In the genomic region with DNA sequence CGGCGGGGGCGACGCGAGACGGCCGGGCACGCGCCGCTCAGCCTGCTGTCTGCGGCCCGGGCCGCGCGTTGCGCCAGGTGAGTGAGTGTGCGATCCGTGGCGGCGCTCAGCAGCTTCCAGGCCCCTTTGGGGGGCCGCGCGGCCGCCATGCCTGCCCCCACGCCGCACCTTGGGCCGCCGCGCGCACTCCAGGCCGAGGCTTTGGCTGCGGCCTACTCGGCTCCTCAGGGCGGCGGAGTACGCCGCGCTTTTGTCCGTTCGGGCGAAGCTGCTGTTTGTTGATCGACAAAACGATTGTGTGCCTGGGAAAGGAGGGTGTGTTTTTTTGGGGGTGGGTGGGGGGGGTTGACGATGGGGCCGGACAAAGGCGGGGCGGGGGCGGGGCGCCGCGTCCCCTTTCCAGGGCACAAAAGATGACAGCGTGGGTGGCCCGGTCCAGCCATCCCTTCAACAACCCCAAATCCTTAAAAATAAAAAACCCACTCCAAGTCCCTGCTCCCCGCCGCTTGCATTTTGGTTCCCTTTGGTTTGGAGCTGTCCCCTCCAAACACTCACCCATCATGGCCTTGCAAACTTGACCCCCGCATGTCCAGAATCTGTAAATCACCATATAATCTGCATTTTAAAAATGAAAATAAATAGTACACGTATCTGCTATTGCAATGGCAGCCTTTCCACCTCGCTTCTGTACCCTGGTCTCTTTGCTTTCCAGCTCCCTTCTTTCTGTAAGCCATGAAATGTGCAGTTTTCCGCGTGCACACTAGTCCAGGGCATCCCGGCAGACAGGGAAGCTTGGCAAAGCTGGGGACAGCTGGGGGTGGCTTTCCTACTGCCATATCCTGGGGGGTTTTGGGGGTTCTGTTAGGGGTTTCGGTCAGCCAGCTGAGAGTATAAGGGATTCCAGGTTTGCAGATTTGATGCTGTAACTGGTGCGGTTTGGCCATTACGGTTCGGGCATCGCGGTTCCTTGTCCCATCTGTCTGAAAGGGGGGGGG, we compare ENCODE assay signal across 8 mouse cellular contexts. TPM values are rescaled to one million over a fixed set of nuclear protein-coding genes. Genes with fewer than 3 reads are reported as not detected.
A peak's percentile ranks its signal among the peaks of the same experiment; 100 is the strongest.
DNase-seq lines count a peak whose midpoint lies in the region; ATAC-seq and TF ChIP-seq lines count a peak whose summit lies in the region.

No protein-coding gene starts in this region.

- H3K9ac ChIP-seq in heart, embryonic 14.5 days (ENCODE audit: low read length): peak overlapping the region; percentile 96
- peak overlapping the region; percentile 58 for H3K9ac ChIP-seq in ES-Bruce4 (ENCODE audit: low read depth, poor library complexity, severe bottlenecking)
- peak overlapping the region; percentile 72 for H3K9ac ChIP-seq in intestine, embryonic 15.5 days

- ATAC-seq in heart, embryonic 14.5 days (ENCODE audit: insufficient number of reproducible peaks, insufficient read depth, low FRiP score, low read depth): peak; percentile 43
- peak; percentile 61 for ATAC-seq in intestine, embryonic 15.5 days
- ATAC-seq in inflammation-experienced regulatory T-cells, adult 6 months: no peak

- no peaks in the 10 kb centered on the region for H3K27me3 ChIP-seq in heart, embryonic 14.5 days (ENCODE audit: control insufficient read depth, insufficient read depth, low read length)
- no peaks in the 10 kb centered on the region for H3K27me3 ChIP-seq in ES-Bruce4 (ENCODE audit: control insufficient read depth, insufficient read depth, low read length, poor library complexity, severe bottlenecking)
- no peaks in the 10 kb centered on the region for H3K27me3 ChIP-seq in intestine, embryonic 15.5 days (replicated peaks)
- H3K27me3 ChIP-seq in midbrain, embryonic 10.5 days (ENCODE audit: low read depth, poor library complexity, severe bottlenecking): no peaks in the 10 kb centered on the region

- peaks cover 13% of the 10 kb centered on the region for H3K36me3 ChIP-seq in heart, embryonic 14.5 days (ENCODE audit: control insufficient read depth, insufficient read depth, low read length)
- peaks cover 7% of the 10 kb centered on the region for H3K36me3 ChIP-seq in ES-Bruce4 (ENCODE audit: control insufficient read depth, insufficient read depth, low read length, poor library complexity, severe bottlenecking)
- H3K36me3 ChIP-seq in intestine, embryonic 15.5 days: no peaks in the 10 kb centered on the region; the same call in 1 of the 2 replicates
- peaks cover 29% of the 10 kb centered on the region for H3K36me3 ChIP-seq in midbrain, embryonic 10.5 days

- H3K4me1 ChIP-seq in heart, embryonic 14.5 days (ENCODE audit: control insufficient read depth in 2 of 2, insufficient read depth in 2 of 2, low read length in 2 of 2): peaks cover 28 to 43% of the 10 kb centered on the region in 2 experiments
- no peaks in the 10 kb centered on the region for H3K4me1 ChIP-seq in ES-Bruce4 (ENCODE audit: control insufficient read depth, insufficient read depth, low read length)
- peaks cover 23% of the 10 kb centered on the region for H3K4me1 ChIP-seq in intestine, embryonic 15.5 days (replicated peaks)
- peaks cover 52% of the 10 kb centered on the region for H3K4me1 ChIP-seq in midbrain, embryonic 10.5 days

- H3K27ac ChIP-seq in heart, embryonic 14.5 days (replicated peaks in 1 of 2; ENCODE audit: control insufficient read depth in 1 of 2, insufficient read depth in 1 of 2, low read depth in 2 of 2, low read length in 2 of 2): peak overlapping the region; percentile 79 to 97
- H3K27ac ChIP-seq in ES-Bruce4 (ENCODE audit: insufficient read depth, low read length): no peak overlapping the region
- H3K27ac ChIP-seq in intestine, embryonic 15.5 days: peak overlapping the region; percentile 90
- peak overlapping the region; percentile 95 for H3K27ac ChIP-seq in midbrain, embryonic 10.5 days (replicated peaks)

- no peaks in the 10 kb centered on the region for H3K9me3 ChIP-seq in heart, embryonic 14.5 days (ENCODE audit: control insufficient read depth, low read length)
- H3K9me3 ChIP-seq in ES-Bruce4 (replicated peaks; ENCODE audit: control insufficient read depth, insufficient read depth, low read length, poor library complexity, severe bottlenecking): no peaks in the 10 kb centered on the region
- H3K9me3 ChIP-seq in intestine, embryonic 15.5 days: no peaks in the 10 kb centered on the region
- H3K9me3 ChIP-seq in midbrain, embryonic 10.5 days (replicated peaks): no peaks in the 10 kb centered on the region

- no peak for TF ChIP-seq EP300 in ES-Bruce4 (IDR thresholded peaks at IDR 0.05; ENCODE audit: insufficient read depth, low read depth, low read length)

- DNase-seq in heart, adult 8-10 months (ENCODE audit: low spot score): no peak
- DNase-seq in embryo, embryonic 9.5 days (ENCODE audit: extremely low spot score): peak; percentile 66
- DNase-seq in midbrain, embryonic 10.5 days (ENCODE audit: low spot score): no peak
- DNase-seq in thymus, adult 18-20 months: no peak

- TF ChIP-seq CTCF in ES-Bruce4 (IDR thresholded peaks at IDR 0.05; ENCODE audit: low read depth, low read length): no peak

- H3K4me2 ChIP-seq in heart, embryonic 14.5 days (ENCODE audit: low read length): peak overlapping the region; percentile 94
- peak overlapping the region; percentile 88 for H3K4me2 ChIP-seq in intestine, embryonic 15.5 days (replicated peaks)

- TF ChIP-seq POLR2A in ES-Bruce4 (IDR thresholded peaks at IDR 0.05; ENCODE audit: insufficient read depth, low read length): no peak

- H3K4me3 ChIP-seq in heart, embryonic 14.5 days (ENCODE audit: control insufficient read depth in 1 of 2, insufficient read depth in 1 of 2, low read depth in 1 of 2, low read length in 2 of 2): peak overlapping the region; percentile 76 to 91
- H3K4me3 ChIP-seq in ES-Bruce4 (ENCODE audit: low read depth, low read length): peak overlapping the region; percentile 68
- H3K4me3 ChIP-seq in intestine, embryonic 15.5 days (replicated peaks): peak overlapping the region; percentile 65
- H3K4me3 ChIP-seq in midbrain, embryonic 10.5 days: peak overlapping the region; percentile 88

- 3% methylated on average over 66 of the region's 67 CpGs for WGBS in heart, embryonic 14.5 days
- 1% methylated on average over 66 of the region's 67 CpGs for WGBS in intestine, embryonic 15.5 days
- WGBS in midbrain, embryonic 10.5 days: 4% methylated on average over 67 of the region's 67 CpGs

RNA-seq across cellular contexts. Expression of a gene that starts 0.6 kb away (rescaled TPM):
- polyA plus RNA-seq in heart, embryonic 14.5 days (2014; fragmentation: Nextera tagmentation; extraction: Ambion mirVana): 24.1 and 24.4 TPM in 2 replicates
- 10 to 100 TPM; 29.0 to 34.4 (median 32.4) TPM for total RNA-seq in heart, adult 8-10 months (2022)
- polyA plus RNA-seq in ES-Bruce4 (2011; ENCODE audit: insufficient read depth, insufficient read length, low read depth, missing spikeins): 9.5 and 11.5 TPM in 2 replicates
- polyA plus RNA-seq in intestine, embryonic 15.5 days (2015; fragmentation: Nextera tagmentation; extraction: Ambion mirVana): 25.1 and 27.5 TPM in 2 replicates
- polyA plus RNA-seq in midbrain, embryonic 10.5 days (2016; fragmentation: Nextera tagmentation; extraction: Ambion mirVana): 45.2 and 56.1 TPM in 2 replicates
- polyA plus RNA-seq in inflammation-experienced regulatory T-cells, adult 6 months (2017; shearing (Covaris generic)): 1 to 10 TPM; 3.2 to 8.4 (median 8.0) TPM

RNA-seq across cellular contexts. Expression of a gene that starts 23.3 kb away (rescaled TPM):
- 42.8 and 44.6 TPM in 2 replicates for polyA plus RNA-seq in heart, embryonic 14.5 days (2014; fragmentation: Nextera tagmentation; extraction: Ambion mirVana)
- 1 to 10 TPM; 1.5 to 2.6 (median 2.2) TPM for total RNA-seq in heart, adult 8-10 months (2022)
- 162 and 174 TPM in 2 replicates for polyA plus RNA-seq in ES-Bruce4 (2011; ENCODE audit: insufficient read depth, insufficient read length, low read depth, missing spikeins)
- 124 and 125 TPM in 2 replicates for polyA plus RNA-seq in intestine, embryonic 15.5 days (2015; fragmentation: Nextera tagmentation; extraction: Ambion mirVana)
- polyA plus RNA-seq in midbrain, embryonic 10.5 days (2016; fragmentation: Nextera tagmentation; extraction: Ambion mirVana): 291 and 321 TPM in 2 replicates
- polyA plus RNA-seq in inflammation-experienced regulatory T-cells, adult 6 months (2017; shearing (Covaris generic)): 10 to 100 TPM in 1 of 3 experiments, 1 to 10 TPM in 2; 7.1 to 60.4 (median 9.6) TPM

RNA-seq across cellular contexts. Expression of a gene that starts 26.4 kb away (rescaled TPM):
- not detected in 2 replicates for polyA plus RNA-seq in heart, embryonic 14.5 days (2014; fragmentation: Nextera tagmentation; extraction: Ambion mirVana)
- total RNA-seq in heart, adult 8-10 months (2022): under 1 TPM in 1 of 4 experiments, not detected in 3; 0.41 TPM
- not detected in 2 replicates for polyA plus RNA-seq in ES-Bruce4 (2011; ENCODE audit: insufficient read depth, insufficient read length, low read depth, missing spikeins)
- not detected in 2 replicates for polyA plus RNA-seq in intestine, embryonic 15.5 days (2015; fragmentation: Nextera tagmentation; extraction: Ambion mirVana)
- not detected in 2 replicates for polyA plus RNA-seq in midbrain, embryonic 10.5 days (2016; fragmentation: Nextera tagmentation; extraction: Ambion mirVana)
- not detected for polyA plus RNA-seq in inflammation-experienced regulatory T-cells, adult 6 months (2017; shearing (Covaris generic))

RNA-seq across cellular contexts. Expression of a gene that starts 33.8 kb away (rescaled TPM):
- polyA plus RNA-seq in heart, embryonic 14.5 days (2014; fragmentation: Nextera tagmentation; extraction: Ambion mirVana): 66.4 and 70.9 TPM in 2 replicates
- total RNA-seq in heart, adult 8-10 months (2022): 100 to 1,000 TPM; 172 to 233 (median 219) TPM
- 57.1 and 60.2 TPM in 2 replicates for polyA plus RNA-seq in ES-Bruce4 (2011; ENCODE audit: insufficient read depth, insufficient read length, low read depth, missing spikeins)
- polyA plus RNA-seq in intestine, embryonic 15.5 days (2015; fragmentation: Nextera tagmentation; extraction: Ambion mirVana): 153 and 195 TPM in 2 replicates
- polyA plus RNA-seq in midbrain, embryonic 10.5 days (2016; fragmentation: Nextera tagmentation; extraction: Ambion mirVana): 59.5 and 70.0 TPM in 2 replicates
- polyA plus RNA-seq in inflammation-experienced regulatory T-cells, adult 6 months (2017; shearing (Covaris generic)): 10 to 100 TPM; 25.6 to 28.7 (median 25.6) TPM

RNA-seq across cellular contexts. Expression of a gene that starts 49.9 kb away (rescaled TPM):
- polyA plus RNA-seq in heart, embryonic 14.5 days (2014; fragmentation: Nextera tagmentation; extraction: Ambion mirVana): 9.2 and 9.3 TPM in 2 replicates
- 1 to 10 TPM; 6.9 to 9.5 (median 8.1) TPM for total RNA-seq in heart, adult 8-10 months (2022)
- 4.0 and 4.7 TPM in 2 replicates for polyA plus RNA-seq in ES-Bruce4 (2011; ENCODE audit: insufficient read depth, insufficient read length, low read depth, missing spikeins)
- polyA plus RNA-seq in intestine, embryonic 15.5 days (2015; fragmentation: Nextera tagmentation; extraction: Ambion mirVana): 11.3 and 13.3 TPM in 2 replicates
- 2.4 and 3.1 TPM in 2 replicates for polyA plus RNA-seq in midbrain, embryonic 10.5 days (2016; fragmentation: Nextera tagmentation; extraction: Ambion mirVana)
- polyA plus RNA-seq in inflammation-experienced regulatory T-cells, adult 6 months (2017; shearing (Covaris generic)): 10 to 100 TPM in 1 of 3 experiments, 1 to 10 TPM in 2; 8.1 to 11.5 (median 8.7) TPM
